Mouse (Mus musculus): ENCODE measurements around the gene Spef1. TPM values are rescaled to one million over a fixed set of nuclear protein-coding genes. Genes with fewer than 3 reads are reported as not detected.

The Spef1 gene
- polyA plus RNA-seq, 1 experiment from 2014 or later = 0.59 TPM

GRCm38 (mm10) chr2:131203816-131204409, 16.8 kb upstream of the Spef1 start:
- Histone ChIP-seq H3K9ac (replicated peaks) (no peak overlapping the region), H3K9me3 (ENCODE audit: low read length) (no peaks in the 10 kb centered on the region), H3K4me3 (ENCODE audit: low read depth, low read length) (no peak overlapping the region), H3K27me3 (ENCODE audit: insufficient read depth, low read length) (no peaks in the 10 kb centered on the region), H3K4me2 (ENCODE audit: low read depth, low read length) (peak overlapping the region; percentile 1; the same call in 1 of the 2 replicates), H3K4me1 (ENCODE audit: insufficient read depth) (peaks cover 47% of the 10 kb centered on the region), H3K36me3 (replicated peaks; ENCODE audit: insufficient read depth, low read length) (peaks cover 16% of the 10 kb centered on the region), H3K27ac (ENCODE audit: low read depth) (peak overlapping the region; percentile 77; the same call in 1 of the 2 replicates)
- WGBS (ENCODE audit: insufficient replicate concordance) = 76% methylated on average over 6 of the region's 6 CpGs
- ATAC-seq (no peak), DNase-seq (peak; percentile 13)
- TF ChIP-seq EP300 (IDR thresholded peaks at IDR 0.05; ENCODE audit: low read depth) (no peak), CTCF (IDR thresholded peaks at IDR 0.05; ENCODE audit: low read depth) (no peak)

GRCm38 (mm10) chr2:131201262-131201661, 14.2 kb upstream of the Spef1 start:
- H3K4me2 ChIP-seq (ENCODE audit: low read depth, low read length) = no peak overlapping the region
- 89% methylated on average over 3 of the region's 3 CpGs for WGBS (ENCODE audit: insufficient replicate concordance)
- H3K4me1 ChIP-seq (ENCODE audit: insufficient read depth) = peaks cover 28% of the 10 kb centered on the region
- DNase-seq = no peak
- H3K9ac ChIP-seq (replicated peaks) = no peak overlapping the region
- H3K36me3 ChIP-seq (replicated peaks; ENCODE audit: insufficient read depth, low read length) = peaks cover 39% of the 10 kb centered on the region
- H3K27me3 ChIP-seq (ENCODE audit: insufficient read depth, low read length) = no peaks in the 10 kb centered on the region
- TF ChIP-seq EP300 (IDR thresholded peaks at IDR 0.05; ENCODE audit: low read depth) (no peak), CTCF (IDR thresholded peaks at IDR 0.05; ENCODE audit: low read depth) (no peak)
- no peaks in the 10 kb centered on the region for H3K9me3 ChIP-seq (ENCODE audit: low read length)
- no peak overlapping the region for H3K27ac ChIP-seq (ENCODE audit: low read depth)
- ATAC-seq = no peak
- no peak overlapping the region for H3K4me3 ChIP-seq (ENCODE audit: low read depth, low read length)

GRCm38 (mm10) chr2:131200710-131201109, 13.6 kb upstream of the Spef1 start:
- 81% methylated on average over 2 of the region's 2 CpGs for whole genome bisulfite sequencing (ENCODE audit: insufficient replicate concordance)
- no peak overlapping the region for H3K9ac ChIP-seq (replicated peaks)
- no peaks in the 10 kb centered on the region for H3K9me3 ChIP-seq (ENCODE audit: low read length)
- no peaks in the 10 kb centered on the region for H3K27me3 ChIP-seq (ENCODE audit: insufficient read depth, low read length)
- no peak for TF ChIP-seq CTCF (IDR thresholded peaks at IDR 0.05; ENCODE audit: low read depth)
- no peak for TF ChIP-seq EP300 (IDR thresholded peaks at IDR 0.05; ENCODE audit: low read depth)
- ATAC-seq = no peak
- no peak overlapping the region for H3K27ac ChIP-seq (ENCODE audit: low read depth)
- DNase-seq = no peak
- peaks cover 43% of the 10 kb centered on the region for H3K36me3 ChIP-seq (replicated peaks; ENCODE audit: insufficient read depth, low read length)
- H3K4me1 ChIP-seq (ENCODE audit: insufficient read depth) = peaks cover 23% of the 10 kb centered on the region
- no peak overlapping the region for H3K4me3 ChIP-seq (ENCODE audit: low read depth, low read length)
- no peak overlapping the region for H3K4me2 ChIP-seq (ENCODE audit: low read depth, low read length)

- Histone ChIP-seq H3K9me3 (ENCODE audit: low read length) (no peaks in the 10 kb centered on the region), H3K36me3 (replicated peaks; ENCODE audit: insufficient read depth, low read length) (peaks cover 75% of the 10 kb centered on the region), H3K9ac (replicated peaks) (no peak overlapping the region), H3K4me2 (ENCODE audit: low read depth, low read length) (no peak overlapping the region), H3K4me3 (ENCODE audit: low read depth, low read length) (no peak overlapping the region), H3K27ac (ENCODE audit: low read depth) (no peak overlapping the region), H3K4me1 (ENCODE audit: insufficient read depth) (no peaks in the 10 kb centered on the region), H3K27me3 (ENCODE audit: insufficient read depth, low read length) (no peaks in the 10 kb centered on the region)
- ATAC-seq (0 out of 2 replicates have a peak, but pooled peaks have one; percentile 17), DNase-seq (no peak)
- TF ChIP-seq CTCF (IDR thresholded peaks at IDR 0.05; ENCODE audit: low read depth) (no peak), EP300 (IDR thresholded peaks at IDR 0.05; ENCODE audit: low read depth) (no peak)
- WGBS (ENCODE audit: insufficient replicate concordance) = 84% methylated on average over 16 of the region's 16 CpGs
These were observed 9.7 kb upstream of the Spef1 start for GRCm38 (mm10) chr2:131196606-131197316.

- DNase-seq (no peak), ATAC-seq (no peak)
- WGBS (ENCODE audit: insufficient replicate concordance) = 62% methylated on average over 7 of the region's 7 CpGs
- TF ChIP-seq EP300 (IDR thresholded peaks at IDR 0.05; ENCODE audit: low read depth) (no peak), CTCF (IDR thresholded peaks at IDR 0.05; ENCODE audit: low read depth) (no peak)
- Histone ChIP-seq H3K4me1 (ENCODE audit: insufficient read depth) (peaks cover 35% of the 10 kb centered on the region), H3K4me2 (ENCODE audit: low read depth, low read length) (0 out of 2 replicates have a peak overlapping the region, but pooled peaks have one; percentile 86), H3K36me3 (replicated peaks; ENCODE audit: insufficient read depth, low read length) (peaks cover 64% of the 10 kb centered on the region), H3K9ac (replicated peaks) (no peak overlapping the region), H3K27me3 (ENCODE audit: insufficient read depth, low read length) (no peaks in the 10 kb centered on the region), H3K4me3 (ENCODE audit: low read depth, low read length) (no peak overlapping the region), H3K27ac (ENCODE audit: low read depth) (no peak overlapping the region; the same call in 1 of the 2 replicates), H3K9me3 (ENCODE audit: low read length) (no peaks in the 10 kb centered on the region)
These were observed 3.9 kb upstream of the Spef1 start for GRCm38 (mm10) chr2:131191005-131191390.

- H3K9me3 ChIP-seq (ENCODE audit: low read length) = no peaks in the 10 kb centered on the region
- peak overlapping the region; percentile 78; the same call in 1 of the 2 replicates for H3K9ac ChIP-seq (replicated peaks)
- no peak for ATAC-seq
- H3K4me3 ChIP-seq (ENCODE audit: low read depth, low read length) = peak overlapping the region; percentile 74; the same call in 1 of the 2 replicates
- H3K27ac ChIP-seq (ENCODE audit: low read depth) = peak overlapping the region; percentile 85
- no peak for TF ChIP-seq CTCF (IDR thresholded peaks at IDR 0.05; ENCODE audit: low read depth)
- TF ChIP-seq EP300 (IDR thresholded peaks at IDR 0.05; ENCODE audit: low read depth) = no peak
- peaks cover 61% of the 10 kb centered on the region for H3K36me3 ChIP-seq (replicated peaks; ENCODE audit: insufficient read depth, low read length)
- WGBS (ENCODE audit: insufficient replicate concordance) = 77% methylated on average over 10 of the region's 10 CpGs
- H3K4me1 ChIP-seq (ENCODE audit: insufficient read depth) = peaks cover 37% of the 10 kb centered on the region
- no peak for DNase-seq
- peak overlapping the region; percentile 86 for H3K4me2 ChIP-seq (ENCODE audit: low read depth, low read length)
- no peaks in the 10 kb centered on the region for H3K27me3 ChIP-seq (ENCODE audit: insufficient read depth, low read length)
These were observed 3.4 kb upstream of the Spef1 start for GRCm38 (mm10) chr2:131190344-131191004.

All from liver, postnatal 0 days (tissue).